Mouse (Mus musculus) spleen, postnatal 10 days (tissue): ENCODE results near the gene Sde2.
"Not testable (repeated sequence)": the region's sequence is repeated elsewhere in the genome, so short reads cannot be mapped to it uniquely, and the experiment has no call there.

Experiments used
- DNase-seq, 2 experiments: peaks; one replicate each; pipeline ENCODE4 v3.0.0; 2021 to 2022; ENCODE audit warnings: low spot score in 2 of 2

Sde2 gene

GRCm38 (mm10) chr1:180835273-180836015, 15.5 kb upstream of the Sde2 start:
- DNase-seq = peak in 1 of 2 experiments; percentile 10

- not testable (repeated sequence) for DNase-seq
Observed at GRCm38 (mm10) chr1:180836467-180836866, 14.5 kb upstream of the Sde2 start.

GRCm38 (mm10) chr1:180837186-180837585, 13.7 kb upstream of the Sde2 start:
- DNase-seq = peak in 1 of 2 experiments; percentile 9

GRCm38 (mm10) chr1:180838014-180838413, 12.9 kb upstream of the Sde2 start:
- no peak for DNase-seq

- DNase-seq = no peak
Observed at GRCm38 (mm10) chr1:180839201-180839910, 11.6 kb upstream of the Sde2 start.

- peak in 1 of 2 experiments; percentile 19 for DNase-seq
Observed at GRCm38 (mm10) chr1:180841561-180842300, 9.2 kb upstream of the Sde2 start.

- DNase-seq = peak; percentile 66 to 73
Observed at GRCm38 (mm10) chr1:180848114-180848510, 2.8 kb upstream of the Sde2 start.

- DNase-seq = peak; percentile 66 to 79
Observed at GRCm38 (mm10) chr1:180848511-180849241, 2.3 kb upstream of the Sde2 start.

GRCm38 (mm10) chr1:180849701-180850301, 1.1 kb upstream of the Sde2 start:
- DNase-seq = no peak

GRCm38 (mm10) chr1:180858763-180859162, 7.8 kb downstream of the Sde2 start:
- no peak for DNase-seq

- no peak for DNase-seq
Observed at GRCm38 (mm10) chr1:180860030-180860429, 9.1 kb downstream of the Sde2 start.

GRCm38 (mm10) chr1:180863606-180864005, 12.7 kb downstream of the Sde2 start:
- peak in 1 of 2 experiments; percentile 48 for DNase-seq

- DNase-seq = no peak
Observed at GRCm38 (mm10) chr1:180866001-180866400, 15.1 kb downstream of the Sde2 start.

- no peak for DNase-seq
Observed at GRCm38 (mm10) chr1:180870122-180870650, 19.3 kb downstream of the Sde2 start.

- DNase-seq = peak; percentile 59 to 84
Observed at GRCm38 (mm10) chr1:180873861-180874484, 23.0 kb downstream of the Sde2 start.

- DNase-seq = no peak
Observed at GRCm38 (mm10) chr1:180874615-180875014, 23.7 kb downstream of the Sde2 start.

- peak in 1 of 2 experiments; percentile 46 for DNase-seq
Observed at GRCm38 (mm10) chr1:180875126-180875525, 24.2 kb downstream of the Sde2 start.

GRCm38 (mm10) chr1:180877466-180877865, 26.5 kb downstream of the Sde2 start:
- no peak for DNase-seq

- DNase-seq = no peak
Observed at GRCm38 (mm10) chr1:180881768-180882167, 30.8 kb downstream of the Sde2 start.

- no peak for DNase-seq
Observed at GRCm38 (mm10) chr1:180883731-180884130, 32.8 kb downstream of the Sde2 start.
